Mouse (Mus musculus) brain, embryonic 14.5 days (tissue): ENCODE measurements around the gene Syk. TPM values are rescaled to one million over a fixed set of nuclear protein-coding genes. Genes with fewer than 3 reads are reported as not detected.
A peak's percentile ranks its signal among the peaks of the same experiment; 100 is the strongest.

Experiments
- DNase-seq: peaks from one replicate; pipeline ENCODE4 v3.0.0-alpha.2; 2011; ENCODE audit warnings: low read depth
- CTCF ChIP-seq: fragments of 200-500 bp; IDR thresholded peaks from 2 replicates; pipeline ENCODE4 v1.5.1; 2012; ENCODE audit warnings: inconsistent platforms, mild to moderate bottlenecking, moderate library complexity, borderline replicate concordance; ENCODE audit not compliant: insufficient read depth, insufficient read length; ENCODE audit errors: extremely low read depth
- POLR2A ChIP-seq: fragments of 200-500 bp; IDR thresholded peaks from 2 replicates; pipeline ENCODE4 v1.6.1; 2012; ENCODE audit warnings: mild to moderate bottlenecking, inconsistent platforms, borderline replicate concordance; ENCODE audit not compliant: poor library complexity, insufficient read depth, insufficient read length, severe bottlenecking; ENCODE audit errors: extremely low read depth
- polyA plus RNA-seq: library from polyadenylated mRNA; depleted of rRNA; stranded (reverse); fragments of >200 nt; gene quantifications from 2 replicates; pipeline ENCODE4 v1.2.3, GENCODE M21; 2012

Syk gene
- polyA plus RNA-seq, 1 experiment, result 2.6 TPM

GRCm38 (mm10) chr13:52606656-52607275 lies 23.8 kb downstream of the Syk start:
- no peak for DNase-seq
- TF ChIP-seq POLR2A (no peak), CTCF (no peak)

- TF ChIP-seq POLR2A, result no peak
- no peak for TF ChIP-seq CTCF
- DNase-seq, result no peak
Measured at GRCm38 (mm10) chr13:52607964-52608363, 25.0 kb downstream of the Syk start.

- DNase-seq, result no peak
- no peak for TF ChIP-seq POLR2A
- no peak for TF ChIP-seq CTCF
Measured at GRCm38 (mm10) chr13:52610463-52610862, 27.5 kb downstream of the Syk start.

GRCm38 (mm10) chr13:52613266-52613665 lies 30.3 kb downstream of the Syk start:
- TF ChIP-seq POLR2A (no peak), CTCF (no peak)
- DNase-seq, result no peak

- TF ChIP-seq POLR2A (no peak), CTCF (no peak)
- DNase-seq, result no peak
Measured at GRCm38 (mm10) chr13:52615085-52615484, 32.1 kb downstream of the Syk start.

- TF ChIP-seq CTCF (no peak), POLR2A (no peak)
- peak; percentile 32 for DNase-seq
Measured at GRCm38 (mm10) chr13:52617096-52617714, 34.2 kb downstream of the Syk start.

- no peak for TF ChIP-seq CTCF
- no peak for TF ChIP-seq POLR2A
- DNase-seq, result no peak
Measured at GRCm38 (mm10) chr13:52618592-52618991, 35.6 kb downstream of the Syk start.

- TF ChIP-seq CTCF, result no peak
- no peak for TF ChIP-seq POLR2A
- DNase-seq, result no peak
Measured at GRCm38 (mm10) chr13:52619482-52619881, 36.5 kb downstream of the Syk start.

- no peak for TF ChIP-seq POLR2A
- peak; percentile 73 for TF ChIP-seq CTCF
- DNase-seq, result peak; percentile 64
Measured at GRCm38 (mm10) chr13:52624038-52624437, 41.1 kb downstream of the Syk start.

- TF ChIP-seq POLR2A (no peak), CTCF (peak; percentile 78; the same call in 1 of the 2 replicates)
- DNase-seq, result peak; percentile 80
Measured at GRCm38 (mm10) chr13:52628602-52629001, 45.6 kb downstream of the Syk start.

- no peak for TF ChIP-seq CTCF
- TF ChIP-seq POLR2A, result no peak
- peak; percentile 50 for DNase-seq
Measured at GRCm38 (mm10) chr13:52631624-52632023, 48.7 kb downstream of the Syk start.

GRCm38 (mm10) chr13:52635484-52635883 lies 52.5 kb downstream of the Syk start:
- no peak for DNase-seq
- no peak for TF ChIP-seq POLR2A
- no peak for TF ChIP-seq CTCF
